Mouse (Mus musculus) megakaryocyte, embryonic 14.5 days (primary cell): Measurements from ENCODE around the gene Rad51b.

Source experiments
- FLI1 ChIP-seq: IDR thresholded peaks from 2 replicates; pipeline ENCODE4 v1.6.1; 2012; ENCODE audit warnings: low read length, inconsistent platforms, mixed read lengths
- GATA1 ChIP-seq: IDR thresholded peaks from 3 replicates; pipeline ENCODE4 v1.6.1; 2012; ENCODE audit warnings: mixed read lengths, low read length, inconsistent platforms, borderline replicate concordance

GRCm38 (mm10) chr12:79853901-79854490 lies 556.9 kb downstream of the Rad51b start:
- TF ChIP-seq GATA1 (no peak), FLI1 (no peak)
